Mouse (Mus musculus) small intestine, adult 2 months (tissue): ENCODE results near the gene Abat. TPM values are rescaled to one million over a fixed set of nuclear protein-coding genes. Genes with fewer than 3 reads are reported as not detected.

Source experiments
- H3K27ac ChIP-seq: fragments of 200-500 bp; 2 replicates; pipeline ENCODE4 v1.5.1; 2012; ENCODE audit warnings: low read depth, low read length, control low read depth, inconsistent platforms; ENCODE audit not compliant: insufficient read depth
- H3K27me3 ChIP-seq: fragments of 200-500 bp; 2 replicates; pipeline ENCODE4 v1.6.1; 2012; ENCODE audit warnings: mild to moderate bottlenecking, moderate library complexity, low read length, inconsistent platforms; ENCODE audit not compliant: control insufficient read depth, insufficient read depth
- H3K36me3 ChIP-seq: fragments of 200-500 bp; 2 replicates; pipeline ENCODE4 v1.6.1; 2012; ENCODE audit warnings: mild to moderate bottlenecking, low read length, control low read depth, inconsistent platforms; ENCODE audit not compliant: control insufficient read depth, insufficient read depth
- H3K4me1 ChIP-seq: fragments of 200-500 bp; 2 replicates; pipeline ENCODE4 v1.6.1; 2012; ENCODE audit warnings: low read length, inconsistent platforms, mixed read lengths; ENCODE audit not compliant: control insufficient read depth, insufficient read depth, insufficient read length
- H3K4me3 ChIP-seq: fragments of 200-500 bp; 2 replicates; pipeline ENCODE4 v1.5.1; 2012; ENCODE audit warnings: low read depth, mild to moderate bottlenecking, control low read depth, inconsistent platforms, low read length, moderate library complexity
- CTCF ChIP-seq: fragments of 200-500 bp; IDR thresholded peaks from 2 replicates; pipeline ENCODE4 v1.5.1; 2012; ENCODE audit warnings: low read depth, mild to moderate bottlenecking, control low read depth, inconsistent platforms, low read length, moderate library complexity, mixed read lengths; ENCODE audit not compliant: insufficient replicate concordance, insufficient read length; ENCODE audit errors: extremely low read depth
- POLR2A ChIP-seq: fragments of 200-500 bp; IDR thresholded peaks from 2 replicates; pipeline ENCODE4 v1.6.1; 2012; ENCODE audit warnings: low read depth, mild to moderate bottlenecking, control low read depth, inconsistent platforms, low read length, moderate library complexity
- WGBS: fragments of 180-500 bp; shearing (Covaris S2); methylation state at CpG from one replicate; pipeline ENCODE4 v1.1.7; 2018; 5-methylcytosine and 5-hydroxymethylcytosine counted together
- polyA plus RNA-seq: library from polyadenylated mRNA; depleted of rRNA; stranded (reverse); fragments of >200 nt; gene quantifications from 2 replicates; pipeline ENCODE4 v1.2.3, GENCODE M21; 2012

The Abat gene
- polyA plus RNA-seq, 1 experiment = 22.0 TPM

DNA sequence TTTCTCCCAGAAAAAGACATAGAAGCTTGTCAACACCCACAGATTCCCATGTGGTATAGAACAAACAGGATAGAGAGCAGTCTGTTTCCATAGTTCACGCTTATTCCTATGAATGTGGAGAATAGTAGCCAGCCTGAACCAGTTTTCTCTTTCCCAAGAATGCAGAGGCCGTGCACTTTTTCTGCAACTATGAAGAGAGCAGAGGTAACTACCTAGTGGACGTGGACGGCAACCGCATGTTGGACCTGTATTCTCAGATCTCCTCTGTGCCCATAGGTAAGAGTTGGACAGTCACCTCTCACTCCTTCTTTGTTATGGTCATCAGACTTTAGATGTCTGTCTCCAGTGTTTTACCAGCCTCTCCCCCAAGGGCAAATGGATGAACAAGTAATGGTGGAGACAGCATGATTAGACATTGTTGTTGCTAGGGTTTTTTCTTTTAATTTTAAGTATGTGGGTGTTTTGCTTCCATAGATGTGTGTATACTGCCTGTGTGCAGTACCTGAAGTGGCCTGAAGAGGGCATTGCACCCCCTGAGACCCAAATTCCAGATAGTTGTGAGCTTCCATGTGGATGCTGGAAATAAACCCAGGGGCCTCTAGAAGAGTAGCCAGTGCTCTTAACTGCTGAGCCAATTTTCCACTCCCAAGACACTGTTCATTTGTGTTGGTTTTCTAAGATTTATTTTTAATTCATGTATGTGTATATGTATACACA, 69.5 kb downstream of the Abat start:
- Histone ChIP-seq H3K4me1 (no peaks in the 10 kb centered on the region), H3K27me3 (no peaks in the 10 kb centered on the region), H3K36me3 (peaks cover 30% of the 10 kb centered on the region), H3K27ac (no peak overlapping the region), H3K4me3 (no peak overlapping the region)
- TF ChIP-seq CTCF (no peak), POLR2A (no peak)
- 96% methylated on average over 5 of the region's 5 CpGs for WGBS

DNA sequence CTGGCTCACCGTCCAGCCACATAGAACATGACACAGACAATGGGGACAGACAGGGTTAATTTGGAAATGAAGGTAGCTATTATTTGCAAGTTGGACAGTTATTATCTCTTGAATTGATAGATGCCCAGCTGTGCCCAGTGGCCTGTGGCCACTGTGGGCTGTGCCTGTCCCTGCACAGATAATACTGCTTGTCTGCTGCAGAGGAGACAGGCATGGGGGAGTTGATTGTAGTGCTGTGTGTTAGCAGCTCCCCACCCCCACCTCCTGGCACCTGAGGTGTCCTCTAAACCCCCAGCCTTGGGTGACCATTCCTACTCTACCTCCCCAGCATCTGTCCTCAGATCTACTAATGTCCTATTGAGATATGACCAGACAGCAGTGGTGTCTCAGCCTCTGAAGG, 71.0 kb downstream of the Abat start:
- H3K27me3 ChIP-seq = no peaks in the 10 kb centered on the region
- H3K27ac ChIP-seq = no peak overlapping the region
- H3K4me1 ChIP-seq = no peaks in the 10 kb centered on the region
- 97% methylated on average over 1 of the region's 1 CpGs for WGBS
- H3K4me3 ChIP-seq = no peak overlapping the region
- H3K36me3 ChIP-seq = peaks cover 34% of the 10 kb centered on the region
- TF ChIP-seq POLR2A = no peak
- no peak for TF ChIP-seq CTCF

DNA sequence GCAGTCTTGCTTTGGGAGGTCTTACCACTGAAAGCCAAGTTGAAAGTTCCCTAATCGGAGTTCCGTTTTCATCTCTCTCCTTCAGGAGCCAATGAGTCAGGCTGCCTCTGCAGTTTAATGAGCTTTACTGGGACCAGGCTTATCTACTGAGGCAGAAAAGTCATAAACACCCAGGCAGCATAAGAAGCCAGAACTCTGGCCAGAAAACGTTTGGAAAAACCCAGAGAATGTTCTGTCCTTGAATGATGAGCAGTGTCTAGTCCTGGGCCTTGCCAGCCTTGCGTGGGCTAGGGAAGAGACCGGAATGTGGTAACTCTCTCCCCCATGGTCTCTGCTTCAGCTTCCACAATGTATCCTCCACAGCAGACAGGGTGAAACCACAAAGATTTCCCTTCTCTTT, 71.8 kb downstream of the Abat start:
- no peak overlapping the region for H3K27ac ChIP-seq
- 66% methylated on average over 5 of the region's 5 CpGs for WGBS
- no peaks in the 10 kb centered on the region for H3K4me1 ChIP-seq
- H3K36me3 ChIP-seq = peaks cover 38% of the 10 kb centered on the region
- H3K27me3 ChIP-seq = no peaks in the 10 kb centered on the region
- no peak for TF ChIP-seq CTCF
- no peak for TF ChIP-seq POLR2A
- H3K4me3 ChIP-seq = no peak overlapping the region

DNA sequence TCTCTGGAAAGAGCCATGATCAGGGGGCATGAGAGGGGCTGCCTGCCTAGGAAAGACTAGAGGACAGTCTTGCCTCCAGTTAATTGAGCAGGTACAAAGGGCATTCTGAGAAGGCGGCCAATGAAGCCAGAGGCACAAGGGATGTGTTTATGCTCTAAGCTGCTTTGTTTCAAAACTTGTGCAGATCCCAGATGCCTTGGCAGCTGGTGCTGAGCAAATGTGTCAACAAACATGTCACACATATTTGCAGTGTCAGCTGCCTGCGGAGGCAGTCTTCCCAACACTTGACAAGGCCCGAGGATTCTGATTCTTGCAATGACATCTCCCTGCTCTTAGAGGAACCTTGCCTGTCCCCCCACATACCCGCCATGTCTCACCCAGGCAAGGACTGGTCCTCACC, 82.2 kb downstream of the Abat start:
- WGBS = 54% methylated on average over 4 of the region's 4 CpGs
- no peak for TF ChIP-seq POLR2A
- no peak for TF ChIP-seq CTCF

DNA sequence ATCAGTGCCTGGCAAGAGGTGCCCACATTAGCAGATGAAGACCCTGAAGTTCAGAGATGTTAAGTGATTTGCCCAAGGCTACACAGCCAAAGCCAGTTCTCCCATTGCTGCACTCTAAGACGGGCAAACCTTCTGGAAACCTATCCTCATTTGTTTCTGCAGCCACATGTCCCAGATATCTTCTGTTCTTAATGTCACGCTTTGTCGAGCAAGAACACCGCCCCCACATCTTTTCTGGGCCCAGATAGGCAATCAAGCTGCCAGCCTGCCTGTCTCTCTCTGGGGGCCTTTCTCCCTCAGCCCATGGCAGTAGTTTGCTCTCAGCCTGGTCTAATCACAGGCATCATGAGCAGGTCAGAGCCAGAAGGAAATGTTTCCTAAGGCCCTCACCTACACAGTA, 83.1 kb downstream of the Abat start:
- WGBS = 94% methylated on average over 4 of the region's 4 CpGs
- no peak overlapping the region for H3K27ac ChIP-seq
- H3K36me3 ChIP-seq = peaks cover 3% of the 10 kb centered on the region; the same call in 1 of the 2 replicates
- H3K4me1 ChIP-seq = peaks cover 8% of the 10 kb centered on the region; the same call in 1 of the 2 replicates
- H3K4me3 ChIP-seq = no peak overlapping the region
- TF ChIP-seq POLR2A = no peak
- no peak for TF ChIP-seq CTCF
- no peaks in the 10 kb centered on the region for H3K27me3 ChIP-seq

More for the DNA sequence above, 82.2 kb downstream of the Abat start:
- Histone ChIP-seq H3K27ac (no peak overlapping the region), H3K36me3 (no peaks in the 10 kb centered on the region), H3K4me1 (peaks cover 8% of the 10 kb centered on the region; the same call in 1 of the 2 replicates), H3K27me3 (no peaks in the 10 kb centered on the region), H3K4me3 (no peak overlapping the region)

DNA sequence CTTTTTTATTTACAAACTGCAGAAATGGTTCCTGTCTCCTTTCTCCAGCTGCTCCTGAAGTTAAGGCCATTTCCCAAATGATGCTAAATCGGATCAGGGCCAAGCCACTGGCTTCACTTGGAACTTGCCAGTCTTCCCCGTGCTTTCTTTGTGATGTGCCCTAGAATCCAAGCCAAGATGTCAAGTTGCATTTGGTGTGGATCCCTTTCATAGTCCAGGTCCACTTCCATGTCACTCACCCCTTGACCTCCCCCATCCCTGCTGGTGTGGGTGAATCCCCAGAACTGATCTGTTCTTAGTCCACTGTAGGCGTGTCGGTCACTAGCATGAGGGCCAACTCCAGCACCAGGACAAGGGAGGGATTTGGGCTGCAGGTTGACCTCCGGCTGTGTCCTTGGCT, 84.3 kb downstream of the Abat start:
- Histone ChIP-seq H3K4me1 (peaks cover 11% of the 10 kb centered on the region; the same call in 1 of the 2 replicates), H3K27me3 (no peaks in the 10 kb centered on the region), H3K4me3 (no peak overlapping the region), H3K27ac (no peak overlapping the region), H3K36me3 (peaks cover 7% of the 10 kb centered on the region; the same call in 1 of the 2 replicates)
- TF ChIP-seq CTCF (no peak), POLR2A (no peak)
- WGBS = 89% methylated on average over 5 of the region's 5 CpGs

DNA sequence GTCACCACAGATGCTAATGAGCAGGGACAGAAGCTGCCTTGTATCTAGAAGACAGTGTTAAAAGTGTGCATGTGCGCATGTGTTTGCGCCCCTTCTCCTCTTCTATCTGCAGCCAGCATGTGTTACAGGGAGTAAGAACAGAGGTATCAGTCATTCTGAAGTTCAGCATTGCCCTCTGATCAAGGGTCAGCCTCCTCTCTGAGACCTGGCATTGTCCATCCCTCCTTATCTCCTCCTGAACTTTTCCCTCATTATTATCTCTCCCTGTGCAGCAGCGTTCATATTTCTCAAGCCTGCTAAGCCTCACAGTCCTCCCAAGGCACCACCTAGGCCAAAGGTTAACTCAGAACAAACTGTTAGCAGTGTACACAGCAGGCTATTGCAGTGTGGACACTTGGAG, 90.6 kb downstream of the Abat start:
- H3K4me3 ChIP-seq = no peak overlapping the region
- 18% methylated on average over 3 of the region's 3 CpGs for WGBS
- TF ChIP-seq POLR2A (no peak), CTCF (no peak)
- H3K4me1 ChIP-seq = peaks cover 9% of the 10 kb centered on the region; the same call in 1 of the 2 replicates
- H3K27ac ChIP-seq = peak overlapping the region; percentile 93
- H3K27me3 ChIP-seq = no peaks in the 10 kb centered on the region
- peaks cover 7% of the 10 kb centered on the region; the same call in 1 of the 2 replicates for H3K36me3 ChIP-seq
